In the genomic region with DNA sequence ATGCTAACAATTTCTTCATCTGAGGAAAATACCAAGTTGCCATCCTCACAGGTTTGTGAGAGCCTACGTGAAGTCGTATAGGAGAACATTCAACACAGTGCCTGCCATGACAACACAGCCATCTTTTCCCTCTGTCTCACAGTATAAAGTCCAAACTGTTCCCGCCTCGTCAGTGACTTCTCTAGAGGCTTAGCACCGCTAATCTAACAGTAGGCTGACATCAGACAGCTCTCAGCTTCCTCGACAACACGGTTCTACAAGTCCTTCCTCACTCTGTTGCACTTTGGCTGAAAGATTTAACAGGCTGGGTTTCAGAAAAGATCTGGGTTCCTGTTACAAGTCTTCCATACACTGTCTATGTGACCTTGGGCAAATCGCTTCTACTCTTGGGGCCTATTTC, we compare ENCODE assay signal across 7 mouse cellular contexts. TPM values are rescaled to one million over a fixed set of nuclear protein-coding genes. Genes with fewer than 3 reads are reported as not detected.
A peak's percentile ranks its signal among the peaks of the same experiment; 100 is the strongest.
DNase-seq lines count a peak whose midpoint lies in the region; ATAC-seq lines count a peak whose summit lies in the region.

No protein-coding gene starts in this region.

- peak overlapping the region; percentile 74; the same call in 1 of the 2 replicates for H3K9ac ChIP-seq in neural tube, embryonic 11.5 days (ENCODE audit: low read length)
- peak overlapping the region; percentile 85 for H3K9ac ChIP-seq in forebrain, embryonic 14.5 days (ENCODE audit: low read length)
- H3K9ac ChIP-seq in liver, embryonic 11.5 days (ENCODE audit: low read depth, low read length), result peak overlapping the region; percentile 85

- H3K4me3 ChIP-seq in neural tube, embryonic 11.5 days (ENCODE audit: low read depth, low read length), result peak overlapping the region; percentile 80
- peak overlapping the region; percentile 70 for H3K4me3 ChIP-seq in forebrain, embryonic 14.5 days (ENCODE audit: low read depth, low read length)
- peak overlapping the region; percentile 81 for H3K4me3 ChIP-seq in liver, embryonic 11.5 days (ENCODE audit: low read depth, low read length)

- no peak for DNase-seq in neural tube, embryonic 11.5 days (ENCODE audit: low spot score)
- DNase-seq in neural tube, embryonic 10.5 days (ENCODE audit: extremely low spot score, low spot score), result no peak
- DNase-seq in forebrain, embryonic 14.5 days (ENCODE audit: low spot score), result no peak
- no peak for DNase-seq in liver, embryonic 11.5 days (ENCODE audit: low spot score)
- DNase-seq in ovary, adult 18-20 months (ENCODE audit: low spot score), result no peak
- no peak for DNase-seq in left cerebral cortex, adult 9 months (ENCODE audit: low spot score in 2 of 2)
- no peak for DNase-seq in cerebellum, adult 8-10 months

- no peaks in the 10 kb centered on the region for H3K36me3 ChIP-seq in neural tube, embryonic 11.5 days (ENCODE audit: control insufficient read depth, insufficient read depth, low read length)
- H3K36me3 ChIP-seq in forebrain, embryonic 14.5 days (ENCODE audit: control insufficient read depth, insufficient read depth, low read length), result peaks cover 14% of the 10 kb centered on the region
- peaks cover 6% of the 10 kb centered on the region; the same call in 1 of the 2 replicates for H3K36me3 ChIP-seq in liver, embryonic 11.5 days (ENCODE audit: control insufficient read depth, insufficient read depth, low read length)

- H3K4me2 ChIP-seq in neural tube, embryonic 11.5 days (ENCODE audit: low read depth), result peak overlapping the region; percentile 76
- peak overlapping the region; percentile 63 for H3K4me2 ChIP-seq in forebrain, embryonic 14.5 days (ENCODE audit: low read length)
- peak overlapping the region; percentile 79 for H3K4me2 ChIP-seq in liver, embryonic 11.5 days

- WGBS in neural tube, embryonic 11.5 days, result 82% methylated on average over 8 of the region's 8 CpGs
- WGBS in forebrain, embryonic 14.5 days, result 73% methylated on average over 8 of the region's 8 CpGs
- WGBS in liver, embryonic 11.5 days, result 57% methylated on average over 8 of the region's 8 CpGs

- H3K27me3 ChIP-seq in neural tube, embryonic 11.5 days (ENCODE audit: control insufficient read depth, insufficient read depth, low read length), result no peaks in the 10 kb centered on the region
- no peaks in the 10 kb centered on the region for H3K27me3 ChIP-seq in forebrain, embryonic 14.5 days (replicated peaks; ENCODE audit: control insufficient read depth, insufficient read depth, low read length)
- no peaks in the 10 kb centered on the region for H3K27me3 ChIP-seq in liver, embryonic 11.5 days (replicated peaks; ENCODE audit: control insufficient read depth, insufficient read depth, low read length)

- no peaks in the 10 kb centered on the region for H3K9me3 ChIP-seq in neural tube, embryonic 11.5 days (ENCODE audit: control insufficient read depth, low read length)
- H3K9me3 ChIP-seq in forebrain, embryonic 14.5 days (replicated peaks; ENCODE audit: control insufficient read depth, low read length), result no peaks in the 10 kb centered on the region
- no peaks in the 10 kb centered on the region for H3K9me3 ChIP-seq in liver, embryonic 11.5 days (ENCODE audit: control insufficient read depth, low read length)

- peaks cover 5% of the 10 kb centered on the region; the same call in 1 of the 2 replicates for H3K4me1 ChIP-seq in neural tube, embryonic 11.5 days (ENCODE audit: control insufficient read depth, insufficient read depth, low read length)
- peaks cover 7% of the 10 kb centered on the region; the same call in 1 of the 2 replicates for H3K4me1 ChIP-seq in forebrain, embryonic 14.5 days (ENCODE audit: control insufficient read depth, insufficient read depth, low read length)
- H3K4me1 ChIP-seq in liver, embryonic 11.5 days (replicated peaks; ENCODE audit: control insufficient read depth, insufficient read depth, low read length), result peaks cover 9% of the 10 kb centered on the region

- H3K27ac ChIP-seq in neural tube, embryonic 11.5 days (ENCODE audit: low read depth, low read length), result no peak overlapping the region
- H3K27ac ChIP-seq in forebrain, embryonic 14.5 days (ENCODE audit: low read depth, low read length), result no peak overlapping the region
- no peak overlapping the region for H3K27ac ChIP-seq in liver, embryonic 11.5 days (ENCODE audit: low read depth, low read length)

- ATAC-seq in neural tube, embryonic 11.5 days (ENCODE audit: insufficient read depth, low FRiP score, low TSS enrichment), result no peak
- ATAC-seq in forebrain, embryonic 14.5 days, result no peak
- ATAC-seq in liver, embryonic 11.5 days (replicated peaks; ENCODE audit: low FRiP score), result no peak

RNA-seq across cellular contexts. Expression of a gene that starts 1.0 kb away (rescaled TPM):
- 208 and 210 TPM in 2 replicates for polyA plus RNA-seq in neural tube, embryonic 11.5 days (2014; fragmentation: Nextera tagmentation; extraction: Ambion mirVana)
- 283 and 287 TPM in 2 replicates for polyA plus RNA-seq in forebrain, embryonic 14.5 days (2014; fragmentation: Nextera tagmentation; extraction: Ambion mirVana)
- polyA plus RNA-seq in liver, embryonic 11.5 days (2014; fragmentation: Nextera tagmentation; extraction: Ambion mirVana), result 251 and 269 TPM in 2 replicates

RNA-seq across cellular contexts. Expression of a gene that starts 1.1 kb away (rescaled TPM):
- polyA plus RNA-seq in neural tube, embryonic 11.5 days (2014; fragmentation: Nextera tagmentation; extraction: Ambion mirVana), result 0.84 TPM in 1 of 2 replicates, not detected in the other
- polyA plus RNA-seq in forebrain, embryonic 14.5 days (2014; fragmentation: Nextera tagmentation; extraction: Ambion mirVana), result 2.6 and 3.4 TPM in 2 replicates
- 0.27 TPM in 1 of 2 replicates, not detected in the other for polyA plus RNA-seq in liver, embryonic 11.5 days (2014; fragmentation: Nextera tagmentation; extraction: Ambion mirVana)

RNA-seq across cellular contexts. Expression of a gene that starts 57.0 kb away (rescaled TPM):
- 0.72 and 1.5 TPM in 2 replicates for polyA plus RNA-seq in neural tube, embryonic 11.5 days (2014; fragmentation: Nextera tagmentation; extraction: Ambion mirVana)
- 14.7 and 27.3 TPM in 2 replicates for polyA plus RNA-seq in forebrain, embryonic 14.5 days (2014; fragmentation: Nextera tagmentation; extraction: Ambion mirVana)
- 0.59 and 0.99 TPM in 2 replicates for polyA plus RNA-seq in liver, embryonic 11.5 days (2014; fragmentation: Nextera tagmentation; extraction: Ambion mirVana)
